Mouse (Mus musculus): ENCODE measurements around the gene Traf4. TPM values are rescaled to one million over a fixed set of nuclear protein-coding genes. Genes with fewer than 3 reads are reported as not detected.
A peak's percentile ranks its signal among the peaks of the same experiment; 100 is the strongest.

Gene Traf4
- polyA plus RNA-seq, 2 experiments = 17.1 to 35.1 TPM

DNA sequence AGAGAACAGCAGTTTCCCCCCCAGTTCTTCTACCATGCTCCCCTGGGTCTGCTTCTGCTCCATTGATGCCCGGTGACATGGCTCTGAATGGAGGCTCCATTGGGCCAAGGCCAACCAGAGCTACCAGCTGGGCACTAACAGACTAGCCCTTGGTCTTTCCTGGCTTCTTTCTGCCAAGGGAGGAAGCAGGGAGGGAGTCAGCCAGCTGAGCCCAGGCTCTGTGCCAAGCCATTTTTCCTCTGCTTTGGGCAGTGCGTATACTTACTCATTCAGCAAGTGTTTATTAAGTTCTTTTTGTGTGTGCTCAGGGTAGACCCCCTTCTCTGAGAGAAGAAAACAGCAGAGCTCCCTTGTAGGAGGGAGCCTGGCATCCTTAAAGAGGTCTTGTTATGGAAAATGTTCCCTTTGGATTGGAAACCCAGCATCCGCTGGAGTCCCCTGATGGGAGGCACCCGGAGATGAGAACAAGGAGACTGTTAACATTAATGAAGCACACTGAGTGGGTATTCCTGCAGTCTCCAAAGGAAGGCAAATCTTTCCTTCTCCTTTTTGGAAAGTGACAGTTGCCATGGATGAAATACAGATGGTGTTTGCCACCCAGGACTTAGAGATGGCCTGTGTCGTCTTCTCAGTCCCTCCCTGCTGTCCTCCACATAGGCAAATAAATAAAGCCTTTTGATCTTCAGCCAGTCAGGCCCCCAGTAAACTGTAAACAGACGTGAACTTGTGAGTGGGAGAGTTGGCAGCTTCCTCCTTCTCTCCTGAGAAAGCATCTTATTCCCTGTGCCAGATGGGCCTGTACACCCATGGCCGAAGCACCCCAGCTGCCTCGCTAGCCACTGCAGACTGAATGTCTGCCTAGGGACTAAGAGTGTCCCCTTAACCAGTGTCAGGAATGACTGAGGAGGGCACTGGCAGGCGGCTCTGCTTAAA is 12.8 kb downstream of the Traf4 start:
- no peak overlapping the region for H3K4me2 ChIP-seq (ENCODE audit: low read depth)
- no peak overlapping the region for H3K27ac ChIP-seq
- H3K4me1 ChIP-seq (replicated peaks; ENCODE audit: control insufficient read depth in 2 of 2, insufficient read depth in 2 of 2, low read length in 1 of 2) = no peaks in the 10 kb centered on the region
- WGBS (ENCODE audit: insufficient replicate concordance) = 84% methylated on average over 9 of the region's 9 CpGs
- TF ChIP-seq EP300 (IDR thresholded peaks at IDR 0.05; ENCODE audit: low read depth) (no peak), CTCF (IDR thresholded peaks at IDR 0.05; ENCODE audit: low read depth) (no peak)
- H3K4me3 ChIP-seq (ENCODE audit: insufficient read depth in 1 of 2, low read depth in 2 of 2, low read length in 2 of 2) = no peak overlapping the region
- H3K36me3 ChIP-seq (replicated peaks; ENCODE audit: control insufficient read depth, insufficient read depth, low read depth) = peaks cover 2% of the 10 kb centered on the region
- no peak for DNase-seq (ENCODE audit: low read depth in 3 of 3, low spot score in 3 of 3)
- no peaks in the 10 kb centered on the region for H3K27me3 ChIP-seq (ENCODE audit: control insufficient read depth, insufficient read depth, low read length)
- H3K9ac ChIP-seq (replicated peaks) = no peak overlapping the region
- H3K9me3 ChIP-seq (ENCODE audit: control insufficient read depth, low read length) = no peaks in the 10 kb centered on the region
- no peak for ATAC-seq (ENCODE audit: insufficient read depth)

DNA sequence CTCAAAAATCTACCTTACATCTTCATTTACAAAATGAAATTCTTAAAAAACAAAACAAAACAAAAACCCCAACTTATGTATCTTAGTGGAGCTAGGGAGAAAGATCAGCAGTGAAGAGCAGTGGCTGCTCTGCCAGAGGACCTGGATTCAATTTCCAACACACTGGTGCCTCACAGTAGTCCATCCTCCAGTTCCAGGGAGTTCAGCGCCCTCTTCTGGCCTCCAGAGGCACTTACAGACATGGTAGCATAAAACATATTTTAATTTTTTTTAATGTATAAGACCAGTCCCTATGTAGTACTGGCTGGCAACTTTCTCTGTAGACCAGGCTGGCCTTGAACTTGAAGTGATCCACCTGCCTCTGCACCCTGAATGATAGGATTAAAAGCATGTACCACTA is 14.2 kb downstream of the Traf4 start:
- WGBS (ENCODE audit: insufficient replicate concordance) = 9% methylated on average over 1 of the region's 1 CpGs
- no peaks in the 10 kb centered on the region for H3K4me1 ChIP-seq (replicated peaks; ENCODE audit: control insufficient read depth in 2 of 2, insufficient read depth in 2 of 2, low read length in 1 of 2)
- ATAC-seq (ENCODE audit: insufficient read depth) (0 out of 2 replicates have a peak, but pooled peaks have one; percentile 42), DNase-seq (ENCODE audit: low read depth in 3 of 3, low spot score in 3 of 3) (no peak)
- H3K9me3 ChIP-seq (ENCODE audit: control insufficient read depth, low read length) = no peaks in the 10 kb centered on the region
- H3K4me2 ChIP-seq (ENCODE audit: low read depth) = no peak overlapping the region
- H3K36me3 ChIP-seq (replicated peaks; ENCODE audit: control insufficient read depth, insufficient read depth, low read depth) = peaks cover 2% of the 10 kb centered on the region
- no peak overlapping the region for H3K9ac ChIP-seq (replicated peaks)
- no peaks in the 10 kb centered on the region for H3K27me3 ChIP-seq (ENCODE audit: control insufficient read depth, insufficient read depth, low read length)
- no peak overlapping the region for H3K27ac ChIP-seq
- TF ChIP-seq EP300 (IDR thresholded peaks at IDR 0.05; ENCODE audit: low read depth) (no peak), CTCF (IDR thresholded peaks at IDR 0.05; ENCODE audit: low read depth) (peak; percentile 81)
- no peak overlapping the region for H3K4me3 ChIP-seq (ENCODE audit: insufficient read depth in 1 of 2, low read depth in 2 of 2, low read length in 2 of 2)

DNA sequence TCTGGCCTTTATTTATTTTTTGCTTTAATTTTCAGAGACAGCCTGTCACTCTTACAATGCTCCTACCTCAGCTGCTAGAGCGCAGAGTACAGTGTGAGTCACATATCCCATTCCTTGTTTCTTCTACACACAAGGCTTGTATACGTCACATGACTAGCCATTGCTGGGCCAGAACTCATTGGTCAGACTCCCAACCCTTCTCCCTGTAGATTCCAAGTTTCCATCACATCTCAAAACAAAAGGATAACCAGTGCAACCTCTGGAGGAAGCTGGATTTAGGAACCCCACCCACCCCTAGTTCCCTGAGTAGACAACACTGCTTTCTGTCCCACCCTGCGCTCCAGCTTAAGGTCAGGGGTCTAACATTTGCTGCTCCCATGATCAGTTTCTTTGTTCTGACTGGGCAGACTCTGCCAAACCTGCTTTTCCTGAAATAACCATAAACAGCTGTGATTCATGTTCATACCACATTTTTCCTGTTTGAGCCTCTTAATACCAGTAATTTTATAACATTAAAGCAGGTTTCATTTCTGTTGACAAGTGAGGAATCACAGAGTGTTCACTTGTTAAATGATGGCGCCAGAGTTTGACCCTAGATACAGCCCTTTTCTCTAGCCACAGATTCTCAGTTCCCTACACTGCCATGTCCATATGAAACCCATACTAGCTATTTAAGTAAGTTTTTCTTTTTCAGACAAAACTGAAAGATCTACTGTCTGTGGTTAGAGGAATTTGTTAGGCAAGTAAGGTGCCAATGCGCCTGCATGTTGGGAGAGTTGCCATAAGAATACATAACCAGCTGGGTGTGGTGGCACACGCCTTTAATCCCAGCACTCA is 18.5 kb downstream of the Traf4 start:
- ATAC-seq (ENCODE audit: insufficient read depth) (no peak), DNase-seq (ENCODE audit: low read depth in 3 of 3, low spot score in 3 of 3) (no peak)
- no peak overlapping the region for H3K27ac ChIP-seq
- H3K9ac ChIP-seq (replicated peaks) = no peak overlapping the region
- no peaks in the 10 kb centered on the region; the same call in 1 of the 2 replicates for H3K36me3 ChIP-seq (replicated peaks; ENCODE audit: control insufficient read depth, insufficient read depth, low read depth)
- 78% methylated on average over 6 of the region's 6 CpGs for WGBS (ENCODE audit: insufficient replicate concordance)
- H3K4me3 ChIP-seq (ENCODE audit: insufficient read depth in 1 of 2, low read depth in 2 of 2, low read length in 2 of 2) = no peak overlapping the region
- no peaks in the 10 kb centered on the region for H3K9me3 ChIP-seq (ENCODE audit: control insufficient read depth, low read length)
- no peak for TF ChIP-seq CTCF (IDR thresholded peaks at IDR 0.05; ENCODE audit: low read depth)
- TF ChIP-seq EP300 (IDR thresholded peaks at IDR 0.05; ENCODE audit: low read depth) = no peak
- H3K4me2 ChIP-seq (ENCODE audit: low read depth) = no peak overlapping the region
- H3K27me3 ChIP-seq (ENCODE audit: control insufficient read depth, insufficient read depth, low read length) = no peaks in the 10 kb centered on the region
- no peaks in the 10 kb centered on the region for H3K4me1 ChIP-seq (replicated peaks; ENCODE audit: control insufficient read depth in 2 of 2, insufficient read depth in 2 of 2, low read length in 1 of 2)

DNA sequence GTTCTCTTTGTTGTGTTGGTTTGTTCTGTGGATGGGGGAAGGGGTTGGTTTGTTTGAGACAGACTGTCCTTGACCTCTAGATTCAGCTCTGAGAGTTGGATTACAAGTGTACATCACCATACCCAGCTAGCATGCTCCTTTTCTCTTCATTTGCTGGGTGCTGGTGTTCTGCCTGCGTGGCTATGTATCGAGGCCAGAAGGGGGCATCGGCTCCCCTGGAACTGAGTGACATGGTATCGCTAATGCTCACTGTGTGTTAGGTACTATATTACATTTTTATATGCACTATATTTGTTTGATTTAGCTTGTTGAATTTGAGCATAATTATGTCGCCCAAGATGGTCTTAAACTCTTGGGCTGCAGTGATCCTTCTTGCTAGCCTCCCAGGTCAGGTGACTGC is 19.2 kb downstream of the Traf4 start:
- Histone ChIP-seq H3K36me3 (replicated peaks; ENCODE audit: control insufficient read depth, insufficient read depth, low read depth) (no peaks in the 10 kb centered on the region; the same call in 1 of the 2 replicates), H3K4me3 (ENCODE audit: insufficient read depth in 1 of 2, low read depth in 2 of 2, low read length in 2 of 2) (no peak overlapping the region), H3K27ac (no peak overlapping the region), H3K4me1 (replicated peaks; ENCODE audit: control insufficient read depth in 2 of 2, insufficient read depth in 2 of 2, low read length in 1 of 2) (peaks cover 2 to 6% of the 10 kb centered on the region in 2 experiments; a peak in 3 of 4 replicates), H3K27me3 (ENCODE audit: control insufficient read depth, insufficient read depth, low read length) (no peaks in the 10 kb centered on the region), H3K4me2 (ENCODE audit: low read depth) (no peak overlapping the region), H3K9me3 (ENCODE audit: control insufficient read depth, low read length) (no peaks in the 10 kb centered on the region), H3K9ac (replicated peaks) (no peak overlapping the region)
- TF ChIP-seq CTCF (IDR thresholded peaks at IDR 0.05; ENCODE audit: low read depth) (peak; percentile 57), EP300 (IDR thresholded peaks at IDR 0.05; ENCODE audit: low read depth) (no peak)
- no peak for DNase-seq (ENCODE audit: low read depth in 3 of 3, low spot score in 3 of 3)
- 79% methylated on average over 5 of the region's 5 CpGs for WGBS (ENCODE audit: insufficient replicate concordance)
- ATAC-seq (ENCODE audit: insufficient read depth) = no peak

DNA sequence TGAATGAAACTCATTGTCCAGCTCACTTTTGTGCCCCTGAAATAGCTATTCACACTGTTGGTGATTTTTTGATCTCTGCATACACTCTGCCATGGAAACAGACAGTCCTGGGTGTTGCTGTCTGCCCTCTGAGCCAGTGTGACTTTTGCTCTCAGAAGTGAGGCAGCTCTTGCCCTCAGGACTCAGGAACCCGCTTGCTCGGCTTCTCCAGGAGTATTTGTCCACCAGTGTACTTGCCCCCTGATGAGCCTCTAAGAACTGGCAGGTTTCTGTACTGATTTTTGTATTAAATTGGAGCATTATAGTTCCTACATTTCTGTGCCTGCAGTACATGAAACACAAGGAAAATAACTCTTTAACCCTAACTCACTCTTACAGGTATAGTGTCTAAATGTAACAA is 21.9 kb downstream of the Traf4 start:
- no peak overlapping the region for H3K27ac ChIP-seq
- H3K9ac ChIP-seq (replicated peaks) = no peak overlapping the region
- H3K36me3 ChIP-seq (replicated peaks; ENCODE audit: control insufficient read depth, insufficient read depth, low read depth) = no peaks in the 10 kb centered on the region; the same call in 1 of the 2 replicates
- H3K27me3 ChIP-seq (ENCODE audit: control insufficient read depth, insufficient read depth, low read length) = no peaks in the 10 kb centered on the region
- no peak overlapping the region for H3K4me2 ChIP-seq (ENCODE audit: low read depth)
- H3K4me3 ChIP-seq (ENCODE audit: insufficient read depth in 1 of 2, low read depth in 2 of 2, low read length in 2 of 2) = no peak overlapping the region
- no peak for ATAC-seq (ENCODE audit: insufficient read depth)
- peaks cover 15 to 18% of the 10 kb centered on the region in 2 experiments for H3K4me1 ChIP-seq (replicated peaks; ENCODE audit: control insufficient read depth in 2 of 2, insufficient read depth in 2 of 2, low read length in 1 of 2)
- H3K9me3 ChIP-seq (ENCODE audit: control insufficient read depth, low read length) = no peaks in the 10 kb centered on the region
- no peak for DNase-seq (ENCODE audit: low read depth in 3 of 3, low spot score in 3 of 3)
- 89% methylated on average over 2 of the region's 2 CpGs for WGBS (ENCODE audit: insufficient replicate concordance)
- TF ChIP-seq EP300 (IDR thresholded peaks at IDR 0.05; ENCODE audit: low read depth) (no peak), CTCF (IDR thresholded peaks at IDR 0.05; ENCODE audit: low read depth) (no peak)

Data from liver, embryonic 14.5 days (tissue).